21 mouse cellular contexts compared by ENCODE assay signal in the genomic region with DNA sequence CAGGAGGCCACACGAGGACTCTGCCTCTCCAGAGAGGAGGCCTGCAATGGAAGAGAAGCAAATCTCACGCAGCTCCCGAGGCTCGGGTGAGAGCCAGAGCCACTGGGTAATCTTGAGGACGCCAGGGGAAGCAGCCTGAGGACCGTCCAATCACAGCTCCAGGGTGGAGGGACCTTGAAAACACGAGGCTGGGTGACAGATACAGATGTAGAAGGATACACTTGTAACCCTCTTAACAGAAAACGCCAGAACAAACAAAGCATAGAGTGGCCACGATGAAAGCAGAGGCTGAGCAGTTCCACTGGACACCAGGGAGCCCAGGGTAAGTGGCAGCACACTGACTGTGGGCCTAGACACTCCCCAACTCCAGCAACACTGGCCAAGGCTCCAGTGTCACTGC. TPM values are rescaled to one million over a fixed set of nuclear protein-coding genes. Genes with fewer than 3 reads are reported as not detected.
"Had no signal": no experiment of that assay in that cellular context is flagged by ENCODE, and none has a peak within 500 bp of the region (broad histone marks: within the 10 kb centered on the region; RNA-seq: fewer than 3 reads in every experiment).

No protein-coding gene starts in this region.

- H3K9ac ChIP-seq: limb, embryonic 12.5 days; limb, embryonic 15.5 days; liver, embryonic 14.5 days; lung, embryonic 15.5 days; midbrain, embryonic 13.5 days; neural tube, embryonic 13.5 days; stomach, embryonic 15.5 days had no signal

- DNase-seq: kidney, adult 2 months; left cerebral cortex, postnatal 4 days; lung, postnatal 10 days; lung, postnatal 36 days; retina, postnatal 1 day; right cerebral cortex, postnatal 25 days; spleen, adult 18-20 months had no signal

- H3K27me3 ChIP-seq: limb, embryonic 12.5 days; limb, embryonic 15.5 days; lung, embryonic 15.5 days; midbrain, embryonic 13.5 days; neural tube, embryonic 13.5 days; stomach, embryonic 15.5 days had no signal

- H3K4me2 ChIP-seq: limb, embryonic 12.5 days; limb, embryonic 15.5 days; lung, embryonic 15.5 days; midbrain, embryonic 13.5 days; neural tube, embryonic 13.5 days; stomach, embryonic 15.5 days had no signal

- H3K27ac ChIP-seq: kidney, postnatal 0 days; limb, embryonic 12.5 days; limb, embryonic 15.5 days; liver, embryonic 14.5 days; lung, embryonic 15.5 days; midbrain, embryonic 10.5 days; midbrain, embryonic 13.5 days; neural tube, embryonic 13.5 days; stomach, embryonic 15.5 days had no signal

- H3K9me3 ChIP-seq: limb, embryonic 12.5 days; limb, embryonic 15.5 days; lung, embryonic 15.5 days; megakaryocyte, embryonic 14.5 days; midbrain, embryonic 10.5 days; midbrain, embryonic 13.5 days; neural tube, embryonic 13.5 days; stomach, embryonic 15.5 days had no signal

- ATAC-seq: intestine, postnatal 0 days; midbrain, embryonic 13.5 days; midbrain, embryonic 16.5 days had no signal

- H3K4me3 ChIP-seq: limb, embryonic 12.5 days; limb, embryonic 15.5 days; lung, embryonic 15.5 days; midbrain, embryonic 10.5 days; midbrain, embryonic 13.5 days; myocyte; neural tube, embryonic 13.5 days; stomach, embryonic 15.5 days had no signal

RNA-seq across cellular contexts. Expression of a gene that starts 36.8 kb away (rescaled TPM):
- polyA plus RNA-seq: intestine, postnatal 0 days; kidney, adult 2 months; kidney, embryonic 14.5 days; kidney, postnatal 0 days; limb, embryonic 12.5 days; limb, embryonic 15.5 days; liver, embryonic 14.5 days; lung, embryonic 15.5 days; midbrain, embryonic 10.5 days; midbrain, embryonic 13.5 days; midbrain, embryonic 16.5 days; myocyte; neural tube, embryonic 13.5 days; stomach, embryonic 15.5 days had no signal
